Mouse (Mus musculus) lung, postnatal 10 days (tissue): Measurements from ENCODE around the gene 2510039O18Rik.

ENCODE experiments used
- DNase-seq: peaks from one replicate; pipeline ENCODE4 v3.0.0; 2021

The 2510039O18Rik gene

GRCm38 (mm10) chr4:147937486-147937885 is 3.2 kb upstream of the 2510039O18Rik start:
- no peak for DNase-seq

GRCm38 (mm10) chr4:147938148-147939096 is 2.3 kb upstream of the 2510039O18Rik start:
- peak; percentile 64 for DNase-seq

- DNase-seq, result peak; percentile 34
Observed at GRCm38 (mm10) chr4:147940111-147940510, 584 bp upstream of the 2510039O18Rik start.

GRCm38 (mm10) chr4:147941045-147942020 is 638 bp downstream of the 2510039O18Rik start:
- peak; percentile 24 for DNase-seq

- DNase-seq, result no peak
Observed at GRCm38 (mm10) chr4:147943005-147943404, 2.3 kb downstream of the 2510039O18Rik start.

- no peak for DNase-seq
Observed at GRCm38 (mm10) chr4:147947511-147947910, 6.8 kb downstream of the 2510039O18Rik start.

- peak; percentile 47 for DNase-seq
Observed at GRCm38 (mm10) chr4:147953590-147953989, 12.9 kb downstream of the 2510039O18Rik start.

GRCm38 (mm10) chr4:147957141-147957540 is 16.4 kb downstream of the 2510039O18Rik start:
- no peak for DNase-seq

GRCm38 (mm10) chr4:147959881-147960831 is 19.5 kb downstream of the 2510039O18Rik start:
- DNase-seq, result peak; percentile 68

- no peak for DNase-seq
Observed at GRCm38 (mm10) chr4:147962781-147963180, 22.1 kb downstream of the 2510039O18Rik start.

- no peak for DNase-seq
Observed at GRCm38 (mm10) chr4:147963623-147964022, 22.9 kb downstream of the 2510039O18Rik start.

GRCm38 (mm10) chr4:147965712-147966111 is 25.0 kb downstream of the 2510039O18Rik start:
- no peak for DNase-seq

GRCm38 (mm10) chr4:147968816-147969215 is 28.1 kb downstream of the 2510039O18Rik start:
- no peak for DNase-seq

- DNase-seq, result no peak
Observed at GRCm38 (mm10) chr4:147969337-147969736, 28.6 kb downstream of the 2510039O18Rik start.

GRCm38 (mm10) chr4:147976237-147976636 is 35.5 kb downstream of the 2510039O18Rik start:
- no peak for DNase-seq

- no peak for DNase-seq
Observed at GRCm38 (mm10) chr4:147977726-147978125, 37.0 kb downstream of the 2510039O18Rik start.

- no peak for DNase-seq
Observed at GRCm38 (mm10) chr4:147978391-147978790, 37.7 kb downstream of the 2510039O18Rik start.

GRCm38 (mm10) chr4:147979441-147979860 is 38.8 kb downstream of the 2510039O18Rik start:
- no peak for DNase-seq

GRCm38 (mm10) chr4:147985205-147986132 is 44.8 kb downstream of the 2510039O18Rik start, which contains the start of gene Nppb:
Gene Nppb, plus strand, starts transcription at chr4:147985788.
- DNase-seq, result peak; percentile 43

GRCm38 (mm10) chr4:147993571-147994095 is 52.9 kb downstream of the 2510039O18Rik start:
- DNase-seq, result no peak
